Mouse (Mus musculus) frontal cortex, postnatal 10 days (tissue): Measurements from ENCODE around the gene Pard3.

Experiments used
- DNase-seq, 2 experiments: peaks; one replicate each; pipeline ENCODE4 v3.0.0; 2022; ENCODE audit warnings: low spot score in 2 of 2, mixed read lengths in 1 of 2

The Pard3 gene

DNA sequence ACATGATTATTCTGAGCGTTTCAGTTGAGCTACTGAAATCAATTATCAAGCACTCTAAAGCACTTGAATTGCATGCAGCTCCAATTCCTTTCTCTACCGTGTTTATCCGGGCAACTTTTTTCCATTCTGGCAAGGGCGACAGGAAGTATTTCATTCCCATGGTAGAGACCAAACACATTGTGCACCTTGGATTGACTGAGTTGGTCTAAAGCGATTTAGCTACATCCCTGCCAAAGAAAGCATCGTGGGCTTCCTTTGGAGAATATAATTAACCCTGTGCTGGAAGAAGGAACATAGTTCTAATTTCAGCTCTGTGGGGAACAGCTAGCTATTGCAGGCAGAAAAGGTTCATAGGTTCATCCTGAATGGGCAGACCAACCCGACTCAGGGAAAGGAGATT is 480.0 kb downstream of the Pard3 start:
- no peak for DNase-seq

- DNase-seq: no peak
Measured at GRCm38 (mm10) chr8:127546161-127546560, 482.5 kb downstream of the Pard3 start.

DNA sequence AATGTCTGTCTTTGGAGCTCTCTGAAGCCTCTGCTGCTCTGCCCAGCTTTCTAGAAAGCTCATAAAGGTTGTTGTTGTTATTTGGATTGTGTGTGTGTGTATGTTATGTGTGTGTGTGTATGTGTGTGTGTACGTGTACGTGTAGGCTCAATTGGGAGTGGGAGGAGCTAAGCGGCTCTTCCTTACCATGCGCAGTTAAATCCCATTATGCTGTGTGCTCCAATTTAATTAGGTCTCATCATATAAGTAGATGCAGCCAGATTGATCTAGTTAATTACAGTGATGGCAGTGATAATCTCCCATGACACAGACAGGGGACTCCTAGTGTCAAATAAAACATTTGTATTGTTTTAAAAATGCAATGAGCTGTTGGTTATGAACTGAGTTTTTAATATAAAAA is 487.2 kb downstream of the Pard3 start:
- no peak for DNase-seq

GRCm38 (mm10) chr8:127552161-127552595 is 488.5 kb downstream of the Pard3 start:
- DNase-seq: peak in 1 of 2 experiments; percentile 28

GRCm38 (mm10) chr8:127552836-127553235 is 489.1 kb downstream of the Pard3 start:
- no peak for DNase-seq

DNA sequence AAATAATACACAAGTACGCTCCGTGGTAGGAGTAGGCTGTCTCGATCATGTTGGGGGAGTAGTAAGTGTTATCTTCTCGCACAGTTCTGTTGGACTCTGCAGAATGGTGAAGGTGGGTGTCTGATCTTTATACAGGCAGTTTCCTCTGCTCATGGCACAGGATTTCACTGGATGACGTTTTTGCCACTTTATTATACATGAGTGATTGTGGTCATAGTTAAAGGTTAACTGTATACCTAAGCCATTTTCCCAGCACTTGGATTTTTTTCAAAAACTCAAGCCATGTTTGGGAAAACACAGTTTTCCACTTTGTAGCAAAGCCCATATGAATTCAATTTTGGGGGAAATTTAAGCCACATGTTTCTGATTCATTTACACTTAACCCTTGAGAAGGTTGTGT is 489.9 kb downstream of the Pard3 start:
- no peak for DNase-seq

DNA sequence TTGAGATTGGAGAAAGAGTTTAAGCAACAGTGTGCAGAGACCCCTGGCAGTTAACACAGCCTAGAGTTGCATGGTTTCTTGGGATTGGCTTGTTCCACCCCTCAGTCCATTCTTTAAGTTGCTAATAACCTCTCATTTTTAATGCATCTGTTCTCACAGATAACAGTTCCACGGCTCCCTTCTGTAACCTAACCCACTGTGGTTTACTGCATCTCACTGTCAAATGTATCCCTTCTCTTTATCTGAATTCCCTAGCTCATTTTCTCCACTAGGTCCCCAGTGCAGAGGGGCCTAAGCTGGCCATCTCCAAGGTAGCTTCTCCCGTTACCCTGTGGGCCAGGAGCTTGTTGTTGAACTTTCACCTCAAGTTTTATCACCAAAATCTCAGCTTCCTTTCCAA is 492.1 kb downstream of the Pard3 start:
- no peak for DNase-seq

DNA sequence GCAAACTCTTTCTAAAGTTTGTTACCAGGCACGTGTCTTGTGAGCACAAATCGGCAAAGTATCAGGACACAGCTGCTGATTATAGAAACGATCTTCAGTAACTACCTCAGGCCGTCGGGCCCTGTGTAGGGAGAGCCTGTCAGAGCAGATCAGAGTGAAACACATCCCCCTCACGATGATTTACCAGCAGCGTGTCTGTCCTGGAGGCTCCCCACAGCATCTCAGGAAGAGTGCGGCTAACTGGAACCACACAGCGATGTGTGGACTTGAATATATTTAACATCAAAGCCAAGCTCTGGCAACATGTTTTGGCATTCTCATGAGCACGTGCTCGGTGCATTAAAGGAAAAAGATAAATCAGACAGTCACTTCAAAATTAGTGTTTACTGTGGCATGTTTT is 493.3 kb downstream of the Pard3 start:
- no peak for DNase-seq

- DNase-seq: no peak
Measured at GRCm38 (mm10) chr8:127557566-127557965, 493.9 kb downstream of the Pard3 start.

- no peak for DNase-seq
Measured at GRCm38 (mm10) chr8:127563634-127564033, 499.9 kb downstream of the Pard3 start.

- no peak for DNase-seq
Measured at GRCm38 (mm10) chr8:127564426-127564825, 500.7 kb downstream of the Pard3 start.

DNA sequence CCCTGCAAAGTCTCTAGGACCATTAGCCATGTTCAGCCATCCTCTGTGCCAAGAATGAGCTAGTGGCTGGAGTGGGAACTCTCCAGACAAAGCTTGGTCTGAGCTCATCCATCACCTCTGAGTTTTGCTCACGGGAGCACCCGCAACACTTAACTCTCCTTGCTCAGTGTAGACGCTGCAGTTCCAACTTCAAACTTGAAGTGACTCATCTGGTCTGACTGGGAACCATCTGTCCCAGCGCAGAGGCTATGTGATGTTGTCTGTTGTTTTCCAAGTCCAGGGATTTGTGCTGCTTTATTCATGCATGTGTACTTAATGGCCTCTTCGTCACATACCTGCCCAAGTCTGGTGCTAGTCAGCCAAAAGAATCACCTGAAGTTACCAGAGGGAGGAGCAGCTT is 505.5 kb downstream of the Pard3 start:
- no peak for DNase-seq

DNA sequence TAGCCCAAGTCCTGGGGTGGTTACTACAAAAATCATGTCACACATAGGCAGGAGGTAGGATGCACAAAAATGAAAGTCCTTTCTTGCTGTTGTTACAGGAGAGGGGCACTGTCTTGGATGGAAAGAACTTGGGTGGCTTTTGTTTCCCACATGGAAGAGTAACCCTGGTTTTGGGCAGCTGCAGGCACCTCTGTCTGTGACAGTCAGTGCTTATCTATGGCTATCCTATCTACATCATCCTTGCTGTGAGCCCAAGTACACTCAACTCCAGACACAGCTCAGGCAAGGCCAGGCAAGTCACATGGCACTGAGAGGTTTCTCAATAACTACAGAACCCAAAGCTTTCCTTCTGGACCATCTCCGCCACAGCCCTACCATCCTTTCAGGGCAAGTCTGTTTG is 506.8 kb downstream of the Pard3 start:
- no peak for DNase-seq

DNA sequence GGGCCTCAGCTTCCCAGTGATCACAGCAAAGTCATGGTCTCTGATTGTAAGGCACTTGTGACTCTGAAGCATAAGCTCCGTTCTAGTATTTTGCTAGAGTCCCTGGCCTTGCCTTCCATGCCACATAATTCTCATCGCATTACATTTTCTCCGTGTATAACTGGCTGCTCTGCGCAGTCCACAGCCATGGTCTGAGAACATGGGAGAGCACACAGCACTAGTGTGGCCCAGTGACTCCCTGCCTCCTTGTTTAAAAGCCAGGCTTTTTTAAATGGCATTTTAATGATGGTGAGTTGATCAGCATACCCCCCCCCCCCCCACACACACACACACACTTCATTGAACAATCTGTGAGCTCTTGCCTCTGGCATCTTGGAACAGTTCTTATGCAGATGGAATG is 508.8 kb downstream of the Pard3 start:
- no peak for DNase-seq

- no peak for DNase-seq
Measured at GRCm38 (mm10) chr8:127576657-127577056, 513.0 kb downstream of the Pard3 start.

- DNase-seq: no peak
Measured at GRCm38 (mm10) chr8:127577656-127578055, 514.0 kb downstream of the Pard3 start.

DNA sequence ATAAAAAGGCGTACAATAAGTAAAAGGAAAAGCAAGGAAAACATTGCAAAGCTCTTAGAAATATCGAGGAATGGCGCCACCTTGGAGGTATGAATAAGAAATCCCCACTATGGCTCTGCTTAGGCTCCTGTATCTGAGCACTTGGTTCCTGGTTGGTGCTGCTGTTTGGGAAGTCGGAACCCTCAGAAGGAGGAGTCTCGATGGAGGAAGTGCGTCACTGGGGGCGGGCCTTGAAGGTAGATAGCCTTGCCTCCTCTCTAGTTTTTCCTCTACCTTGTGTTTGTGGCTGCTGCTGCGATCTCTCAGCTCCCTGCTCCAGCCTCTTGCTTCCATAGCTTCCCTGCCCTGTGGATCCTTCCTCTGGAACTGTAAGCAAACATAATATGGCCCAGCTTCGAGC is 515.7 kb downstream of the Pard3 start:
- no peak for DNase-seq

- DNase-seq: no peak
Measured at GRCm38 (mm10) chr8:127583429-127583828, 519.7 kb downstream of the Pard3 start.

- no peak for DNase-seq
Measured at GRCm38 (mm10) chr8:127585618-127586017, 521.9 kb downstream of the Pard3 start.

- no peak for DNase-seq
Measured at GRCm38 (mm10) chr8:127586681-127587080, 523.0 kb downstream of the Pard3 start.

GRCm38 (mm10) chr8:127588313-127588712 is 524.6 kb downstream of the Pard3 start:
- no peak for DNase-seq

GRCm38 (mm10) chr8:127589291-127589690 is 525.6 kb downstream of the Pard3 start:
- DNase-seq: no peak

DNA sequence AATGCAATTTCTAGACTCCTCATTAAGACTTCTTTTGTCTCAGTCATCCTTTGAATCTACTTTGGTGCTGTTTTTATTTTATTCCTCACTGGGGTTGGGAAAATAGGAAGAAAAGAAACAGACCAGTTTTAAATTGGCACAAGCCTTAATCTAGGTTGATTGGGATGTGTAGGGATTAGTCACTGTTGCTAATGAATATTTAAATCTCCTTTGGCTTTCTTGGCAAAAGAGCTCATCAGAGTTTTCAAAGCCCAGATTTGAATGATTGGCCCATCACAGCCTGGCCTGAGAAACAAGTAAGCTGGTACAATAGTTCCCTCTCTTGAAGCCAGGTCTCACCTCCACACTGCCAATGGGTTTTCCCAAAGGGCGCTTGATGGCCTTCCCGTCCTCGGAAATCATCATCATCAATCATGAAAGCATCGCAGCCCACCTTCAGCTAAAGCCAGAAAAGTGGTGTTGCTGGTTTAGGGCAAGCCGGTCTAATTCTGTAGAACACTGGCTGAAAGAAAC is 527.0 kb downstream of the Pard3 start:
- no peak for DNase-seq
